Mouse (Mus musculus) ES-E14 (cell line): Measurements from ENCODE around the gene Sestd1.

Source experiments
- MAFK ChIP-seq: IDR thresholded peaks from 2 replicates; pipeline ENCODE4 v1.6.1; 2014; ENCODE audit warnings: mild to moderate bottlenecking, low read depth, low read length, inconsistent platforms; ENCODE audit not compliant: insufficient read depth
- ZC3H11A ChIP-seq: IDR thresholded peaks from 2 replicates; pipeline ENCODE4 v1.6.1; 2012; ENCODE audit warnings: low read depth, mild to moderate bottlenecking, inconsistent platforms, low read length, borderline replicate concordance

DNA sequence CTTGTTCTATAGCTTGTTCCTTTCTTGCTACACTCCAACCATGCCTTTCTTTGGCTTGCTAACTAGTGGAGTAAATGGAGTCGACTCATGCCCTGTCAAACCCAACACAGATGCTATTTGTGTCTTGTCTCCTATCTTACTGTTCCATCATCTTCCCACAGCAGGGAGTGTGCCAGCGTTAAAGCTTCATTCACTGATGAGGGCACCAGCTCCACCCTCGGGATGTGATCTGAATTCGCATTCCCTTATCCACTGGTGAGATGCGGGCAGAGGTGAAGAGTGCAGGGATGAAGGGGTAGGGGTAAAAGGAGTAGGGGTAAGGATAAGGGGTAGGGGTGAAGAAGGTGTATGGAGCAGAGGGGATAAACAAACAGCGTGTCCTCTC, 97.4 kb downstream of the Sestd1 start:
- TF ChIP-seq MAFK (no peak), ZC3H11A (no peak)
